Mouse (Mus musculus) regulatory T cell (primary cell): ENCODE measurements at regions not wholly inside any gene's neighbourhood (a gene's known extent, or its start where the extent isn't known, plus 50 kb on each side); places are given as distances from the start of the nearest gene placed in this dataset.

Experiments
- in situ Hi-C: fragments of 300-600 bp; cut with MboI, MseI; formaldehyde crosslinking; loops from one replicate; pipeline ENCODE4 v1.15.1; 2025; ENCODE audit warnings: high pct_unique_total_duplicates

GRCm38 (mm10) chr13:6255728-6256496 is 292.0 kb upstream of the Pitrm1 start:
- in situ Hi-C loops = no loop called here

GRCm38 (mm10) chr13:6258456-6258855 is 289.5 kb upstream of the Pitrm1 start:
- in situ Hi-C loops = no loop called here

GRCm38 (mm10) chr13:6260321-6260865 is 287.6 kb upstream of the Pitrm1 start:
- in situ Hi-C loops = no loop called here

GRCm38 (mm10) chr13:6261458-6261857 is 286.5 kb upstream of the Pitrm1 start:
- in situ Hi-C loops = no loop called here

- in situ Hi-C loops = no loop called here
Measured at GRCm38 (mm10) chr13:6270546-6270945, 277.4 kb upstream of the Pitrm1 start.

GRCm38 (mm10) chr13:6272932-6273331 is 275.0 kb upstream of the Pitrm1 start:
- in situ Hi-C loops = no loop called here

GRCm38 (mm10) chr13:6280073-6280472 is 267.9 kb upstream of the Pitrm1 start:
- in situ Hi-C loops = no loop called here

GRCm38 (mm10) chr13:6288109-6288508 is 259.8 kb upstream of the Pitrm1 start:
- in situ Hi-C loops = no loop called here

GRCm38 (mm10) chr13:6292098-6292497 is 255.9 kb upstream of the Pitrm1 start:
- in situ Hi-C loops = loop anchor here (10.0 kb wide), 1 partner anchor 1517 kb away; no protein-coding TSS in a partner anchor

- in situ Hi-C loops = no loop called here
Measured at GRCm38 (mm10) chr13:6305718-6306117, 242.2 kb upstream of the Pitrm1 start.

GRCm38 (mm10) chr13:6306616-6306988 is 241.3 kb upstream of the Pitrm1 start:
- in situ Hi-C loops = no loop called here

GRCm38 (mm10) chr13:6306989-6307917 is 240.7 kb upstream of the Pitrm1 start:
- in situ Hi-C loops = no loop called here

GRCm38 (mm10) chr13:6316201-6316600 is 231.7 kb upstream of the Pitrm1 start:
- in situ Hi-C loops = no loop called here

- in situ Hi-C loops = no loop called here
Measured at GRCm38 (mm10) chr13:6323948-6324347, 224.0 kb upstream of the Pitrm1 start.

GRCm38 (mm10) chr13:6330320-6330950 is 217.5 kb upstream of the Pitrm1 start:
- in situ Hi-C loops = no loop called here

GRCm38 (mm10) chr13:6340157-6340556 is 207.8 kb upstream of the Pitrm1 start:
- in situ Hi-C loops = no loop called here

- in situ Hi-C loops = no loop called here
Measured at GRCm38 (mm10) chr13:6341102-6341737, 206.7 kb upstream of the Pitrm1 start.

- in situ Hi-C loops = no loop called here
Measured at GRCm38 (mm10) chr13:6365169-6365568, 182.8 kb upstream of the Pitrm1 start.

- in situ Hi-C loops = no loop called here
Measured at GRCm38 (mm10) chr13:6367661-6368060, 180.3 kb upstream of the Pitrm1 start.

- in situ Hi-C loops = no loop called here
Measured at GRCm38 (mm10) chr13:6374570-6375173, 173.3 kb upstream of the Pitrm1 start.

- in situ Hi-C loops = no loop called here
Measured at GRCm38 (mm10) chr13:6377919-6378318, 170.0 kb upstream of the Pitrm1 start.
